Mouse (Mus musculus) ovary, postnatal 36 days (tissue): ENCODE measurements at regions not wholly inside any gene's neighbourhood (a gene's known extent, or its start where the extent isn't known, plus 50 kb on each side); places are given as distances from the start of the nearest gene placed in this dataset.

Experiments used
- DNase-seq: peaks from one replicate; pipeline ENCODE4 v3.0.0; 2022; ENCODE audit warnings: low spot score, mixed read lengths

DNA sequence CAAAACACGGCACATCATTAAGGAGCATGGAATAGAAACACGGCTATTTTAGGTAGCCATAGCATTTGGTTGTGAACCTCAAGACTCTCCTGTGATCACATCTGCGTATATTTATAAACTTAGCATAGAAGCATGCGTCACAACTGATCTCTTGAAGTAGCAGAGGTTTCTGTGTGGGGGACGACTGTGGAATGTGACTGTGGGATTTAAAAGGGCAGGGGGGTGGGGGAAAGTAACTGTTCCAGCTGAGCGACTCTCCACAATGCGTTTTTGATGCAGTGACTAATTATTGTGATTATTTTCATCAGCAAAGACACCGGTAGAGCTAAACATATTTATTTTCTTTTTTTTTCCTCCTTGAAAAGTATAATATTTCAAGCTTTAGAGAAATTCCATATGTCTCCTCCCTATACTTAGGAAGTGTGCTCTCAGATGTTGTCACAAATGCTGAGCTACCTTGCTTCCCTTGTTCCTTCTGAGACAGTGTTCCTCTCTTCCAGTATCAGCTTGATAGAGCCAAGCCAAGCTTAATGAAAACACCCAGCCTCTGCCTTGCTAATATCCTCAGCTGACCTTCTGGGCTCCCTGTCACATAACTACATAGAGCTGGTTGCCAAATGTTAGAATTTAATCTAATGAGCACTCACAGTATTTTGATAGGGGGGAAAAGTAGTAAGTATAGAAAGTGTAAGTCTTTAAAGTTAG is 75.0 kb upstream of the Magi3 start:
- no peak for DNase-seq

DNA sequence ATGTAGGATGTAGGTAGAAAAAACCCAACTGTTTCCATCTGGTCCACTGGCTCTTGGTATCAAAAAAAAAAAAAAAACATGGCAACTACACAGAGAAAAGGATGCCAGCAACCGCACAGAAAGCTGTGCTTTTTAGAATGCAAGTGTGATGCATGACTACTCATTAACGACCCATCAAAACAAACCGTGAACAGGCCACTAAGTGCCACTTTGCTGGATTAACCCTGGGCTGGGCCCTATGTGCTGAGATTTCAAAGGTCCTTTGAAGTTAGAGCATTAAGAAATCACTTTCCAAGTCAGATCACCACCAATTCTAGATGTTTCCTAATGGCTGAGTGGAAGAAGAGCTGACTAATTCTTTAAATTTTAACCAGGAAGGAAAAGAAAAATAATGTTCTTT is 73.7 kb upstream of the Magi3 start:
- DNase-seq, result no peak

DNA sequence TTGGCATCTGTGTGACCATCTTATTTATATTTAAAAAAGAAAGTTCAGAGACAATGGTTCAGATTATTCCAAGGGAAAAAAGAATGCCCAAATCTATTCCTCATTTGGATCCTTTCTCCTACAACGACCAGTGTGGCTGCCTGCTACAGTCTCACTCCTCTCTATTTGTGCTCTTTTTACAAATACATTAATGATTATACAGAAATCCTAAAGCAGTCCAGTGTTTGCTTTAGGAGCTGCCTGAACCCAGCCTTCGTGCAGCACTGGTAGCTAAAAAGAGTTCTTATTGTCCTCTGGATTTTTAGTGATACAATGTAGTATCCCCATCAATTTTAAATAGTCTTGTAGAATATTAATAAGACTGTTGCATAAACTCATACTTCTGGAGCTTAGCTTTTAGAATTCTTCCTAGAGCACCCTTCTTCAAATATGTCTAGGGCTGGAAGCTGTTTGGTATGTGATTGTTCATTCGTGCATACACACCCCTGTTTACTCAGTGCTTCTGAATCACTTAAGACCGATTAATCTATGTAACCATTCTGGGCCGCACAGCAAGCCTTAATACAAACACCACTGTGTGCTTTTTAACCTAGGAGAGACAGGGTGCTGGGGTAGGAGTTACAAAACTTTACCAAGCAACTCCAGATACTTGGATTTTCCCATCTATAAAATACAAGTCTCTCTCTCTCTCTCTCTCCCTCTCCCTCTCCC is 69.0 kb upstream of the Magi3 start:
- no peak for DNase-seq

DNA sequence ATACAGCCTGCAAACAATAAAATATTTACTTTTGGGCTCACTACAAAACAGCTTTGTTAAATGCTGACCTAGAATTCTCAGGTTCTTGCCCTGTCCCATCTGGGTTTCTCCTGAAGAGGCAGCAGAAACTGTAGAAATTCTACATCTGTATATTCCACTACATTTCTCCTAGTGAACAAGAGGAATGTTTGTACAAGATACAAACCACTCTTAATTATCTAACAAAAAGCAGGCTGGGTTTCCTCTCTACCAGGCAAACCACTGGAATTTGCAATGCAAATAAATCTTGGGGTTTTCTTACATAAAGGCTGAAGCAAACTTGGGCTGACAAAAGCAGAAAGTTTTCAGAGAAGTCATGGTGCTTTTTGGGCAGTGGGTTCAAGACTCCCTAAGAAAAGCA is 67.7 kb upstream of the Magi3 start:
- no peak for DNase-seq

DNA sequence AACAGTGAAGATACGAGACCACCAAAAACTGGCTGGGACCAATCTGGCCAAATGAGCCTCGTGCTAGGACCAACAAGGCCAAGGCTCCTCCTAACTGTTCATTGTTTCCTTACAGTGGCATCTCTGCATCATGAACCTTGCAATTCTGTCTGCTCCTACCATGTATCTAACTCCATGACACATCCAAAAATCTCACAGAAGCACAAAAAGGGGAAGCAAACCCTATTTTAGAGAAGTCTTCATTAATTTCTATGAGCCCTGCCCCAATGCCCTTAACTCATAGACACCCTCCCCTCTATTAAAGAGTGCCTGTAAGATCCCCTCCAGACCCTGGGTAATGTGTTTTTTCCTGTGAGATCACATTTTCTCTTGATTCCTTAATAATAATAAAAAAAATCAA is 64.8 kb upstream of the Magi3 start:
- DNase-seq, result no peak

DNA sequence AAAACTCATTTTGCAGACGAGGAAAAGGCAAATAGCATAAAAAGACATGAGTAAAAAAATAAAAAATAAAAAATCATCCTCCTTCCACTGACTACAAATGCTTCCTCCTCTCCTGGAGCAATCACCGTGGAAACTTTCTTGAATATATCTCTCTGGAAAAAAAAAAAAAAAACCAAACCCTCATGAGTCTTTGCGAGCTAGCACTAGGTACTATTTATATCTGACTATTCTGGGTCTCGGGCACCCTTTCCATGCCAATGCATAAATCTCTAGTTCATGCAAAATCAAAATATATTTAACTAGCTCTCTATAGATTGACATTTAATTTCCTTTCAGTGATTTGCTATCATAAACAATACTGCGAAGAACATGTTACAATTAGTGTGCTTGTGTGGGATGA is 63.7 kb upstream of the Magi3 start:
- no peak for DNase-seq

DNA sequence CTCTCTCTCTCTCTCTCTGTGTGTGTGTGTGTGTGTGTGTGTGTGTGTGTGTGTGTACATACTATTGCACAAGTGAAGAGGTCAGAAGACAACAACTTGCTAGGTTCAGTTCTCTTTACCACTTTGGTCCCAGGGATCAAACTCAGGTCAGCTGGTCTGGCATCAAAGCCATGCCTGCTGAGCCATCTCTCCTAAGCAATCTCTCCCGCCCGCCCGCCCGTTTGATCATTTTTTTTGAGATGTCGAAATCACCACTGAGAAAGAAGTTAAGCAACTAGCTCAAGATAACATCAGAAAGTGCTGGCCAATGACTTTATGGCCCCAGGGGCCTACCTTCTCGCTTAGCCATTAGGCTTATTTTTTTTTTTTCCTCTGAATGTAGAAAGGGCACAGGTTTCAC is 59.3 kb upstream of the Magi3 start:
- DNase-seq, result no peak

DNA sequence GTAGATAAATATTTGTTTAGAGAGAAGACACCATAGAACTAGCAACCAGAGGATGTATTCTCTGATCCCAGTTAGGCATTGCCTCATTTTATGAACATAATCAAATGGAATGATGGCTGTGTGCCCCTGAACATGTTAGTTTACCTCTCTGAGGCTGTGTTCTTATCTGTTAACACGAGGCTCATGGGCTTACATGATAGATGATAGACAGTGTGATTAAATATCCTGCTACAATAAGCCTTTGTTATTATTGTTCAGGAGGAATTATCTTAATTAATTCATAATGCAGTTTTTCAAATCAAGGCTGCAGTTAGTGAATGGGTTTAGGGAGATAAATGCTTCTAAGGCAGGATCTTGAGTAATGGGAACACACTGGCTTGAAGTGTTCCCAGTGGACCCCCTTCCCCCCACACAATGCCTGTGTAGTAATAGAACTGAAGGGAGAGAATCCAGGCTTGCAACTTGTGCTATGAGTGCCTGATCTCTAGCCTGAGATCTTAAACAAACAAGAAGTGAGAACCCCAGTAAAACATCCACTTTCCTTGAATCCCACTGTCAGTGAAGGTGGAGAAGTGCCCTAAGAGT is 54.6 kb upstream of the Magi3 start:
- DNase-seq, result no peak

DNA sequence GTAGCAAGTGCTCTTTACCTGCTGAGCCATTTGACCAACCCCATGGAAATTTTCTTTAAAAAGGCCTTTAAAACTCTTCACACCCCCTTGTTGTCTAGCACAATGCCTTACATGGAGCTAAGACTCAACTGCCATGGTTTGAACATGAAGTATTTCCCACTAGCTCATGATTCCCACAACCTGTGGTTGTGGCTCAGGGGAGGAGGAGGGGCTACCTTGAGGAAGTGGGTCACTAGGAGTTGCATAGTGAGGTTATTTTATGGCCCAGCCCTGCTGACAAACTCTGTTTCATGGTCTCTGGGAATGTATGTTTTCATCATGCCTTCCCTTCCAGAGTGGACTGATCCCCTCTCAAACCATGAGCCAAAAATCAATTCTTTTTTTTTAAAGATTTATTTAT is 53.9 kb upstream of the Magi3 start:
- DNase-seq, result no peak
